Mouse (Mus musculus) myocyte (in vitro differentiated cells): ENCODE data around the gene Arid1b. TPM values are rescaled to one million over a fixed set of nuclear protein-coding genes. Genes with fewer than 3 reads are reported as not detected.

Experiments used
- H3K27me3 ChIP-seq: one replicate; pipeline ENCODE4 v1.6.1; 2011; ENCODE audit not compliant: control insufficient read depth, insufficient read depth, insufficient read length
- H3K36me3 ChIP-seq: one replicate; pipeline ENCODE4 v1.6.1; 2011; ENCODE audit not compliant: control insufficient read depth, insufficient read depth
- H3K4me2 ChIP-seq: one replicate; pipeline ENCODE4 v1.6.1; 2011; ENCODE audit warnings: low read depth, control low read depth
- H3K4me3 ChIP-seq: one replicate; pipeline ENCODE4 v1.5.1; 2011; ENCODE audit warnings: mild to moderate bottlenecking, control low read depth, moderate library complexity
- H3K79me2 ChIP-seq: one replicate; pipeline ENCODE4 v1.6.1; 2011; ENCODE audit not compliant: control insufficient read depth, insufficient read depth
- H3ac ChIP-seq: one replicate; pipeline ENCODE4 v1.6.1; 2011; ENCODE audit not compliant: control insufficient read depth, insufficient read length
- CEBPB ChIP-seq: IDR thresholded peaks from 2 replicates; pipeline ENCODE4 v1.6.1; 2011; ENCODE audit warnings: mild to moderate bottlenecking, moderate library complexity; ENCODE audit not compliant: poor library complexity, insufficient read depth, severe bottlenecking
- E2F4 ChIP-seq: IDR thresholded peaks from one replicate; pipeline ENCODE4 v1.6.1; 2011; ENCODE audit warnings: mild to moderate bottlenecking, control low read depth, moderate library complexity; ENCODE audit not compliant: insufficient read depth
- MAX ChIP-seq: IDR thresholded peaks from one replicate; pipeline ENCODE4 v1.6.1; 2011; ENCODE audit warnings: low read depth, mild to moderate bottlenecking, control low read depth
- MYOD1 ChIP-seq, 3 experiments: IDR thresholded peaks; one replicate each; pipeline ENCODE4 v1.6.1; 2011; ENCODE audit warnings: control low read depth in 2 of 3, low read depth in 2 of 3, mild to moderate bottlenecking in 2 of 3, moderate library complexity in 1 of 3; ENCODE audit not compliant: insufficient read length in 2 of 3, control insufficient read depth in 1 of 3
- MYOG ChIP-seq, 3 experiments: IDR thresholded peaks; one replicate each; pipeline ENCODE4 v1.6.1; 2011; ENCODE audit warnings: control low read depth in 2 of 3, low read depth in 2 of 3, mild to moderate bottlenecking in 2 of 3; ENCODE audit not compliant: insufficient read length in 2 of 3, control insufficient read depth in 1 of 3, insufficient read depth in 1 of 3
- POLR2A ChIP-seq: IDR thresholded peaks from one replicate; pipeline ENCODE4 v1.6.1; 2011; ENCODE audit warnings: low read depth, mild to moderate bottlenecking, control low read depth, moderate library complexity; ENCODE audit not compliant: insufficient read length
- POLR2AphosphoS2 ChIP-seq: IDR thresholded peaks from one replicate; pipeline ENCODE4 v1.6.1; 2011; ENCODE audit warnings: low read depth, control low read depth; ENCODE audit not compliant: insufficient read length
- REST ChIP-seq: IDR thresholded peaks from one replicate; pipeline ENCODE4 v1.6.1; 2011; ENCODE audit warnings: mild to moderate bottlenecking, control low read depth, moderate library complexity; ENCODE audit not compliant: insufficient read depth, insufficient read length
- SRF ChIP-seq: IDR thresholded peaks from one replicate; pipeline ENCODE4 v1.6.1; 2011; ENCODE audit warnings: low read depth; ENCODE audit not compliant: control insufficient read depth, insufficient read length
- TCF12 ChIP-seq: IDR thresholded peaks from one replicate; pipeline ENCODE4 v1.6.1; 2011; ENCODE audit warnings: mild to moderate bottlenecking, control low read depth; ENCODE audit not compliant: poor library complexity, insufficient read depth, severe bottlenecking
- TCF3 ChIP-seq: IDR thresholded peaks from one replicate; pipeline ENCODE4 v1.6.1; 2011; ENCODE audit warnings: low read depth, control low read depth; ENCODE audit not compliant: insufficient read length
- USF1 ChIP-seq: IDR thresholded peaks from one replicate; pipeline ENCODE4 v1.6.1; 2011; ENCODE audit warnings: low read depth, mild to moderate bottlenecking, control low read depth, moderate library complexity
- polyA plus RNA-seq: library from polyadenylated mRNA; unstranded; fragments of >200 nt; fragmentation: generic; extraction: Trizol; gene quantifications from one replicate; pipeline ENCODE4 v1.2.1, GENCODE M21; 2012; ENCODE audit warnings: missing spikeins

Gene Arid1b
- polyA plus RNA-seq, 1 experiment = 10.9 TPM

- H3K36me3 ChIP-seq = no peaks in the 10 kb centered on the region
- no peak overlapping the region for H3K4me2 ChIP-seq
- no peak overlapping the region for H3K4me3 ChIP-seq
- no peak overlapping the region for H3ac ChIP-seq
- H3K79me2 ChIP-seq = no peaks in the 10 kb centered on the region
- H3K27me3 ChIP-seq = peaks cover 14% of the 10 kb centered on the region
- TF ChIP-seq SRF (no peak), TCF3 (no peak), TCF12 (no peak), MAX (no peak), POLR2A (no peak), USF1 (no peak), MYOD1 (IDR thresholded peaks at IDR 0.05; ENCODE audit: control insufficient read depth in 1 of 3, insufficient read length in 2 of 3, low read depth in 2 of 3) (no peak)
Observed at GRCm38 (mm10) chr17:4947439-4947838, 46.7 kb upstream of the Arid1b start.

DNA sequence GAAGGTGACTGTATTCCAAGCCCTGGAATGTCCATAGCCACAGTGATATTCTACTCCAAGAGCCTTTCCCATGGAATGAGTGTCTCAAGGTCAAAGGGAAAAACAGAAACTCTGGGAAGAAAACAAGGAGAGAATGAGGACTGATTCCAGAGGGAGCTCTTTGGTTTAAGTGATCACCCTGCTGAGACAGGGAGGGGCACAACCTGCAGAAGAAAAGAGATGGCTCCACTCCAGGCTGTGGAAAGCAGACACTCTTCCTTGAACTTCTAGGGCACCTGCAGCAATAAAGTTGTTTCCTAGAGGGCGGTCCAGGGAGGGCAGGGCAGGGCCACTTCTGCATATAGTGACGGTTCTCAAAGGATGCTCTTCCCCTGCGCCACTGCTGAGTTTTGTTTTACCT is 45.6 kb upstream of the Arid1b start:
- TF ChIP-seq SRF (no peak), MYOD1 (IDR thresholded peaks at IDR 0.05; ENCODE audit: control insufficient read depth in 1 of 3, insufficient read length in 2 of 3, low read depth in 2 of 3) (no peak), CEBPB (no peak), TCF3 (no peak), MAX (no peak), POLR2A (no peak), E2F4 (no peak), MYOG (IDR thresholded peaks at IDR 0.05; ENCODE audit: control insufficient read depth in 1 of 3, insufficient read depth in 1 of 3, insufficient read length in 2 of 3, low read depth in 2 of 3) (no peak), TCF12 (no peak), REST (no peak), POLR2AphosphoS2 (no peak), USF1 (no peak)
- Histone ChIP-seq H3K27me3 (peaks cover 14% of the 10 kb centered on the region), H3K4me3 (no peak overlapping the region), H3ac (no peak overlapping the region), H3K4me2 (no peak overlapping the region), H3K36me3 (no peaks in the 10 kb centered on the region), H3K79me2 (no peaks in the 10 kb centered on the region)

GRCm38 (mm10) chr17:4954431-4954830 is 39.7 kb upstream of the Arid1b start:
- Histone ChIP-seq H3K79me2 (no peaks in the 10 kb centered on the region), H3K4me2 (no peak overlapping the region), H3ac (no peak overlapping the region)

DNA sequence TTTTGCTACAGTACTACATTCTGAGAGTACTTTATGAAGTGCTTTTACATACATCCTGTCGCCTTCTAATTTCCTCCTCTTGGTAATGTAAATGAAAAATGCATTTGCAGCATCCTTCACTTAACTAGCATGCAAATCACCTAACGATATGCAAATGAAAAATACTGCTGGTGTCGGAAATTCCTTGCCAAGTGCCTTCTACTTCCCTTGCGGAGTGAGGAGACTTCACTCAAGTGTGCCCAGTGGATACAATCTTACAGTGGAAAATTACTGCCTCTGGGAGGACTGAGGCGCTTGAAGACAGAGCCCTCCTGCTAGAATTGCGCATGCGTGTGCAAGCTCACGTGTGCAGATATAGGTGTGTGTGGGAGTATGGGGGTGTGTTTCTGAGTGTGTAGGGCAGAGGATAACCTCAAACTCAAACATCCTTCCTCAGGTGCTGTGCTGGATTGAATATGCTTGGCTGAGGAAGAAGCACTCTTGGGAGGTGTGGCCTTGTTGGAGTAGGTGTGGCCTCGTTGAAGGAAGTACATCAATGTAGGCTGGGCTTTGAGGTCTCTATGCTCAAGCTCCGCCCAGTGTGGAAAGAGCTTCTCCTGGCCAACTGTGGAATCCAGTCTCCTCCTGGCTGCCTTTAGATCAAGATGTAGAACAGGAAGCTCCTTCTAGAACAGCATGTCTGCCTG is 29.8 kb upstream of the Arid1b start:
- no peak overlapping the region for H3K4me3 ChIP-seq
- no peak for TF ChIP-seq MAX
- TF ChIP-seq POLR2AphosphoS2 = no peak
- no peak for TF ChIP-seq REST
- no peak for TF ChIP-seq USF1
- no peak for TF ChIP-seq MYOG (IDR thresholded peaks at IDR 0.05; ENCODE audit: control insufficient read depth in 1 of 3, insufficient read depth in 1 of 3, insufficient read length in 2 of 3, low read depth in 2 of 3)
- no peak for TF ChIP-seq TCF3
- no peak for TF ChIP-seq SRF
- TF ChIP-seq CEBPB = no peak
- TF ChIP-seq TCF12 = no peak
- no peak for TF ChIP-seq POLR2A
- no peak for TF ChIP-seq MYOD1 (IDR thresholded peaks at IDR 0.05; ENCODE audit: control insufficient read depth in 1 of 3, insufficient read length in 2 of 3, low read depth in 2 of 3)
- no peak for TF ChIP-seq E2F4
- no peak overlapping the region for H3ac ChIP-seq
- H3K27me3 ChIP-seq = peaks cover 16% of the 10 kb centered on the region
- no peaks in the 10 kb centered on the region for H3K36me3 ChIP-seq
- no peaks in the 10 kb centered on the region for H3K79me2 ChIP-seq
- H3K4me2 ChIP-seq = no peak overlapping the region

More at GRCm38 (mm10) chr17:4954431-4954830, 39.7 kb upstream of the Arid1b start:
- no peak overlapping the region for H3K4me3 ChIP-seq
- TF ChIP-seq TCF12 (no peak), REST (no peak), MYOG (IDR thresholded peaks at IDR 0.05; ENCODE audit: control insufficient read depth in 1 of 3, insufficient read depth in 1 of 3, insufficient read length in 2 of 3, low read depth in 2 of 3) (no peak), MYOD1 (IDR thresholded peaks at IDR 0.05; ENCODE audit: control insufficient read depth in 1 of 3, insufficient read length in 2 of 3, low read depth in 2 of 3) (no peak), CEBPB (no peak), E2F4 (no peak), POLR2A (no peak), POLR2AphosphoS2 (no peak), USF1 (no peak), TCF3 (no peak), SRF (no peak), MAX (no peak)
- peaks cover 7% of the 10 kb centered on the region for H3K27me3 ChIP-seq
- H3K36me3 ChIP-seq = no peaks in the 10 kb centered on the region

- Histone ChIP-seq H3ac (no peak overlapping the region), H3K4me3 (no peak overlapping the region), H3K79me2 (no peaks in the 10 kb centered on the region), H3K27me3 (peaks cover 9% of the 10 kb centered on the region), H3K4me2 (no peak overlapping the region), H3K36me3 (no peaks in the 10 kb centered on the region)
- TF ChIP-seq CEBPB (no peak), USF1 (no peak), TCF3 (no peak), REST (no peak), POLR2A (no peak), MAX (no peak), E2F4 (no peak), MYOG (IDR thresholded peaks at IDR 0.05; ENCODE audit: control insufficient read depth in 1 of 3, insufficient read depth in 1 of 3, insufficient read length in 2 of 3, low read depth in 2 of 3) (no peak), SRF (no peak), POLR2AphosphoS2 (no peak), MYOD1 (IDR thresholded peaks at IDR 0.05; ENCODE audit: control insufficient read depth in 1 of 3, insufficient read length in 2 of 3, low read depth in 2 of 3) (no peak), TCF12 (no peak)
Observed at GRCm38 (mm10) chr17:4967201-4967600, 26.9 kb upstream of the Arid1b start.
